Mouse (Mus musculus): ENCODE measurements around the gene Sp110.
"Not testable (repeated sequence)": the region's sequence is repeated elsewhere in the genome, so short reads cannot be mapped to it uniquely, and the experiment has no call there.

Gene Sp110

GRCm38 (mm10) chr1:85555261-85555660, 43.4 kb downstream of the Sp110 start:
- DNase-seq (ENCODE audit: low read depth, low spot score): not testable (repeated sequence)

GRCm38 (mm10) chr1:85546442-85546841, 52.2 kb downstream of the Sp110 start:
- not testable (repeated sequence) for DNase-seq (ENCODE audit: low read depth, low spot score)

GRCm38 (mm10) chr1:85543818-85544217, 54.8 kb downstream of the Sp110 start:
- DNase-seq (ENCODE audit: low read depth, low spot score): not testable (repeated sequence)

GRCm38 (mm10) chr1:85528451-85529110, 70.0 kb downstream of the Sp110 start:
- DNase-seq (ENCODE audit: low read depth, low spot score): not testable (repeated sequence)
